In the genomic region with DNA sequence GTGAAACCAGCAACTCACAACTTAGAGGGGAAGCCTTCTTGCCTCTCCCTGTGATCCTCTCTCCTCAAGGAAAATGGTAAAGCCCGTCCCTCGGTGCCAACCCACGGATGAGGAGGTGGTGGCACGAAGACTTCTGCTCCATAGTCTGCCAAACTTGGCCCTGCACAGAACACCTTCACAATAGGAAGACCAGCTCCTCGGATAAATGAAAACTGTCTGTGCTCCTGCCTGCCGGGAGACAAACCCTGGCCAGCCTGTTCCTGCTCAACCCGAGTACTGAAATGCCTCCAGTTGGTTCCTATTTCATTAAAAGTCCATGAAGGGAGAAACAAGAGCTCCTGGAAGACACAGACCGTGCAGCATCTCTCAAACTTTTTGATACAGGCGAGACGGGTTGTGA, we compare ENCODE assay signal across 8 mouse cellular contexts. TPM values are rescaled to one million over a fixed set of nuclear protein-coding genes. Genes with fewer than 3 reads are reported as not detected.
DNase-seq lines count a peak whose midpoint lies in the region; ATAC-seq and TF ChIP-seq lines count a peak whose summit lies in the region.

No protein-coding gene starts in this region.

- no peaks in the 10 kb centered on the region for H3K9me3 ChIP-seq in hindbrain, embryonic 11.5 days (ENCODE audit: control insufficient read depth, low read length)
- H3K9me3 ChIP-seq in liver, embryonic 15.5 days (replicated peaks) = no peaks in the 10 kb centered on the region

- DNase-seq in heart, adult 2 months = peak in 1 of 2 experiments; percentile 26
- no peak for DNase-seq in heart, postnatal 14 days
- peak; percentile 79 for DNase-seq in brain, adult 2 months (ENCODE audit: low read depth, low spot score)
- no peak for DNase-seq in hindbrain, embryonic 11.5 days (ENCODE audit: low spot score)
- no peak for DNase-seq in adrenal gland, adult 2 months
- DNase-seq in embryo, embryonic 10 days (ENCODE audit: low spot score) = no peak
- DNase-seq in spleen, adult 18-20 months = no peak

- H3K4me3 ChIP-seq in heart, adult 2 months = peak overlapping the region; percentile 50
- peak overlapping the region; percentile 48; the same call in 1 of the 2 replicates for H3K4me3 ChIP-seq in hindbrain, embryonic 11.5 days (ENCODE audit: low read depth, low read length)
- H3K4me3 ChIP-seq in liver, embryonic 15.5 days (replicated peaks) = peak overlapping the region; percentile 52

- no peaks in the 10 kb centered on the region for H3K79me2 ChIP-seq in heart, adult 2 months (replicated peaks; ENCODE audit: control insufficient read depth, insufficient read depth, low read length)

- no peak for ATAC-seq in hindbrain, embryonic 11.5 days (ENCODE audit: low FRiP score)
- no peak for ATAC-seq in liver, embryonic 15.5 days (ENCODE audit: insufficient read depth)

- no peaks in the 10 kb centered on the region for H3K36me3 ChIP-seq in heart, adult 2 months (ENCODE audit: control insufficient read depth, insufficient read depth, low read length)
- no peaks in the 10 kb centered on the region for H3K36me3 ChIP-seq in hindbrain, embryonic 11.5 days (ENCODE audit: control insufficient read depth, insufficient read depth, low read length)
- H3K36me3 ChIP-seq in liver, embryonic 15.5 days (replicated peaks) = no peaks in the 10 kb centered on the region

- H3K27ac ChIP-seq in heart, adult 2 months = peak overlapping the region; percentile 59
- H3K27ac ChIP-seq in hindbrain, embryonic 11.5 days (ENCODE audit: low read depth, low read length) = no peak overlapping the region
- no peak overlapping the region for H3K27ac ChIP-seq in liver, embryonic 15.5 days (replicated peaks)

- whole genome bisulfite sequencing in heart, adult 2 months = 48% methylated on average over 10 of the region's 10 CpGs
- WGBS in hindbrain, embryonic 11.5 days = 75% methylated on average over 10 of the region's 10 CpGs
- WGBS in liver, embryonic 15.5 days (ENCODE audit: insufficient replicate concordance) = 56% methylated on average over 10 of the region's 10 CpGs

- no peak for TF ChIP-seq POLR2A in heart, adult 2 months (IDR thresholded peaks at IDR 0.05; ENCODE audit: insufficient read depth, low read depth, low read length)

- H3K4me2 ChIP-seq in hindbrain, embryonic 11.5 days (replicated peaks; ENCODE audit: low read depth, low read length) = peak overlapping the region; percentile 76
- peak overlapping the region; percentile 66 for H3K4me2 ChIP-seq in liver, embryonic 15.5 days

- peak overlapping the region; percentile 58; the same call in 1 of the 2 replicates for H3K9ac ChIP-seq in heart, adult 2 months (ENCODE audit: low read depth, low read length)
- no peak overlapping the region; the same call in 1 of the 2 replicates for H3K9ac ChIP-seq in hindbrain, embryonic 11.5 days (ENCODE audit: low read depth, low read length)
- H3K9ac ChIP-seq in liver, embryonic 15.5 days = no peak overlapping the region

- intact Hi-C loops in heart, adult 2 months (cut with DNase I) = loop anchor here (2.0 kb wide), 1 partner anchor 45 kb away; no protein-coding TSS in a partner anchor
- intact Hi-C loops in heart, postnatal 14 days (cut with DNase I) = loop anchor here (1.0 to 2.0 kb wide), 2 partner anchors 39 to 77 kb away; no protein-coding TSS in a partner anchor

- H3K4me1 ChIP-seq in heart, adult 2 months (ENCODE audit: control insufficient read depth, insufficient read depth, low read length) = peaks cover 6% of the 10 kb centered on the region
- peaks cover 2% of the 10 kb centered on the region; the same call in 1 of the 2 replicates for H3K4me1 ChIP-seq in hindbrain, embryonic 11.5 days (replicated peaks; ENCODE audit: control insufficient read depth, insufficient read depth, low read length)
- H3K4me1 ChIP-seq in liver, embryonic 15.5 days (replicated peaks) = peaks cover 9% of the 10 kb centered on the region

- no peaks in the 10 kb centered on the region for H3K27me3 ChIP-seq in heart, adult 2 months (ENCODE audit: control insufficient read depth, insufficient read depth, low read length)
- no peaks in the 10 kb centered on the region for H3K27me3 ChIP-seq in hindbrain, embryonic 11.5 days (ENCODE audit: control insufficient read depth, insufficient read depth, low read length)
- H3K27me3 ChIP-seq in liver, embryonic 15.5 days = peaks cover 58% of the 10 kb centered on the region

- TF ChIP-seq EP300 in heart, adult 2 months (IDR thresholded peaks at IDR 0.05; ENCODE audit: insufficient read depth, low read depth, low read length) = no peak

- no peak for TF ChIP-seq CTCF in heart, adult 2 months (IDR thresholded peaks at IDR 0.05)

RNA-seq across cellular contexts. Expression of gene Klhl3, which starts 1.2 kb away (rescaled TPM):
- total RNA-seq in heart, adult 2 months (2021) = 1 to 10 TPM; 2.1 to 2.7 TPM
- polyA plus RNA-seq in heart, adult 2 months (2012; rRNA removed) = 4.3 and 6.7 TPM in 2 replicates
- 1 to 10 TPM; 3.7 to 4.1 TPM for total RNA-seq in heart, postnatal 14 days (2021)
- 3.8 and 3.9 TPM in 2 replicates for polyA plus RNA-seq in hindbrain, embryonic 11.5 days (2014; fragmentation: Nextera tagmentation; extraction: Ambion mirVana)
- 1.1 and 1.4 TPM in 2 replicates for polyA plus RNA-seq in liver, embryonic 15.5 days (2015; fragmentation: Nextera tagmentation; extraction: Ambion mirVana)
- 1 to 10 TPM in 1 of 2 experiments, under 1 TPM in 1; 0.86 to 3.7 TPM for total RNA-seq in adrenal gland, adult 2 months (2021)
- polyA plus RNA-seq in adrenal gland, adult 2 months (2012; rRNA removed) = 0.86 and 1.1 TPM in 2 replicates

RNA-seq across cellular contexts. Expression of gene Hnrnpa0, which starts 16.2 kb away (rescaled TPM):
- 10 to 100 TPM; 66.6 to 67.4 TPM for total RNA-seq in heart, adult 2 months (2021)
- polyA plus RNA-seq in heart, adult 2 months (2012; rRNA removed) = 21.7 and 25.2 TPM in 2 replicates
- total RNA-seq in heart, postnatal 14 days (2021) = 10 to 100 TPM; 87.3 to 92.4 TPM
- polyA plus RNA-seq in hindbrain, embryonic 11.5 days (2014; fragmentation: Nextera tagmentation; extraction: Ambion mirVana) = 56.9 and 61.9 TPM in 2 replicates
- 5.2 and 6.2 TPM in 2 replicates for polyA plus RNA-seq in liver, embryonic 15.5 days (2015; fragmentation: Nextera tagmentation; extraction: Ambion mirVana)
- total RNA-seq in adrenal gland, adult 2 months (2021) = 100 to 1,000 TPM in 1 of 2 experiments, 10 to 100 TPM in 1; 68.1 to 117 TPM
- 79.4 and 96.9 TPM in 2 replicates for polyA plus RNA-seq in adrenal gland, adult 2 months (2012; rRNA removed)

RNA-seq across cellular contexts. Expression of gene Idnk, which starts 45.3 kb away (rescaled TPM):
- 10 to 100 TPM; 22.3 to 24.0 TPM for total RNA-seq in heart, adult 2 months (2021)
- polyA plus RNA-seq in heart, adult 2 months (2012; rRNA removed) = 13.9 and 14.8 TPM in 2 replicates
- total RNA-seq in heart, postnatal 14 days (2021) = 10 to 100 TPM; 18.3 to 22.4 TPM
- 57.8 and 62.7 TPM in 2 replicates for polyA plus RNA-seq in hindbrain, embryonic 11.5 days (2014; fragmentation: Nextera tagmentation; extraction: Ambion mirVana)
- 17.2 and 18.8 TPM in 2 replicates for polyA plus RNA-seq in liver, embryonic 15.5 days (2015; fragmentation: Nextera tagmentation; extraction: Ambion mirVana)
- 10 to 100 TPM; 55.1 to 69.8 TPM for total RNA-seq in adrenal gland, adult 2 months (2021)
- 11.0 and 15.3 TPM in 2 replicates for polyA plus RNA-seq in adrenal gland, adult 2 months (2012; rRNA removed)
